Mouse (Mus musculus) forebrain, embryonic 15.5 days (tissue): ENCODE data around the gene Ppm1f. TPM values are rescaled to one million over a fixed set of nuclear protein-coding genes. Genes with fewer than 3 reads are reported as not detected.
"Not testable (repeated sequence)": the region's sequence is repeated elsewhere in the genome, so short reads cannot be mapped to it uniquely, and the experiment has no call there.

ENCODE experiments used
- ATAC-seq: fragments of 200-750 bp; cut with Nextera tagmentation; replicated peaks from 2 replicates; pipeline ENCODE4 v1.8.0; 2017; ENCODE audit warnings: mild to moderate bottlenecking, moderate TSS enrichment, moderate library complexity
- H3K27ac ChIP-seq: fragments of 300-500 bp; sonication (generic); replicated peaks from 2 replicates; pipeline ENCODE4 v1.5.1; 2015; ENCODE audit warnings: mild to moderate bottlenecking, inconsistent platforms
- H3K27me3 ChIP-seq: fragments of 300-500 bp; sonication (generic); 2 replicates; pipeline ENCODE4 v1.6.1; 2015; ENCODE audit warnings: inconsistent platforms
- H3K36me3 ChIP-seq: fragments of 300-500 bp; sonication (generic); 2 replicates; pipeline ENCODE4 v1.6.1; 2015; ENCODE audit warnings: mild to moderate bottlenecking, inconsistent platforms
- H3K4me1 ChIP-seq: fragments of 300-500 bp; sonication (generic); 2 replicates; pipeline ENCODE4 v1.6.1; 2015; ENCODE audit warnings: inconsistent platforms
- H3K4me2 ChIP-seq: fragments of 300-500 bp; sonication (generic); replicated peaks from 2 replicates; pipeline ENCODE4 v1.6.1; 2015; ENCODE audit warnings: mild to moderate bottlenecking, inconsistent platforms
- H3K4me3 ChIP-seq: fragments of 300-500 bp; sonication (generic); 2 replicates; pipeline ENCODE4 v1.5.1; 2015; ENCODE audit warnings: mild to moderate bottlenecking, inconsistent platforms
- H3K9ac ChIP-seq: fragments of 300-500 bp; sonication (generic); replicated peaks from 2 replicates; pipeline ENCODE4 v1.6.1; 2015; ENCODE audit warnings: mild to moderate bottlenecking, inconsistent platforms
- H3K9me3 ChIP-seq: fragments of 300-500 bp; sonication (generic); 2 replicates; pipeline ENCODE4 v1.6.1; 2016; ENCODE audit warnings: inconsistent platforms
- WGBS: fragments of 180-500 bp; shearing (Covaris S2); methylation state at CpG from one replicate; pipeline ENCODE4 v1.1.7; 2015; ENCODE audit warnings: mixed read lengths; 5-methylcytosine and 5-hydroxymethylcytosine counted together
- polyA plus RNA-seq: library from polyadenylated mRNA; unstranded; fragments of >200 nt; fragmentation: Nextera tagmentation; extraction: Ambion mirVana; gene quantifications from 2 replicates; pipeline ENCODE4 v1.2.1, GENCODE M21; 2015

Ppm1f gene
- polyA plus RNA-seq, 1 experiment from 2014 or later = 26.4 TPM

- Histone ChIP-seq H3K9me3 (no peaks in the 10 kb centered on the region), H3K9ac (no peak overlapping the region), H3K4me1 (no peaks in the 10 kb centered on the region), H3K4me3 (no peak overlapping the region), H3K27me3 (no peaks in the 10 kb centered on the region), H3K27ac (no peak overlapping the region), H3K36me3 (peaks cover 75% of the 10 kb centered on the region), H3K4me2 (no peak overlapping the region)
- 92% methylated on average over 7 of the region's 7 CpGs for WGBS
- no peak for ATAC-seq
These were observed 22.3 kb downstream of the Ppm1f start for GRCm38 (mm10) chr16:16918441-16919117.

- no peak overlapping the region for H3K27ac ChIP-seq
- H3K9ac ChIP-seq = no peak overlapping the region
- H3K4me3 ChIP-seq = no peak overlapping the region
- H3K9me3 ChIP-seq = no peaks in the 10 kb centered on the region
- peaks cover 64% of the 10 kb centered on the region for H3K36me3 ChIP-seq
- no peaks in the 10 kb centered on the region for H3K4me1 ChIP-seq
- 78% methylated on average over 3 of the region's 3 CpGs for WGBS
- no peak overlapping the region for H3K4me2 ChIP-seq
- no peaks in the 10 kb centered on the region for H3K27me3 ChIP-seq
- ATAC-seq = no peak; the same call in 1 of the 2 replicates
These were observed 24.8 kb downstream of the Ppm1f start for GRCm38 (mm10) chr16:16921021-16921435.

GRCm38 (mm10) chr16:16924481-16924880, 28.2 kb downstream of the Ppm1f start:
- ATAC-seq = no peak
- no peak overlapping the region for H3K4me2 ChIP-seq
- 93% methylated on average over 3 of the region's 3 CpGs for WGBS
- no peak overlapping the region for H3K4me3 ChIP-seq
- H3K36me3 ChIP-seq = peaks cover 41% of the 10 kb centered on the region
- H3K9me3 ChIP-seq = no peaks in the 10 kb centered on the region
- H3K27me3 ChIP-seq = no peaks in the 10 kb centered on the region
- H3K9ac ChIP-seq = no peak overlapping the region
- no peak overlapping the region for H3K27ac ChIP-seq
- H3K4me1 ChIP-seq = 0 out of 2 replicates have a peak, but pooled peaks cover 5% of the 10 kb centered on the region

GRCm38 (mm10) chr16:16926536-16926935, 30.3 kb downstream of the Ppm1f start:
- no peak for ATAC-seq
- no peak overlapping the region for H3K9ac ChIP-seq
- no peak overlapping the region for H3K4me3 ChIP-seq
- peaks cover 25% of the 10 kb centered on the region for H3K36me3 ChIP-seq
- no peaks in the 10 kb centered on the region for H3K27me3 ChIP-seq
- H3K27ac ChIP-seq = no peak overlapping the region
- H3K9me3 ChIP-seq = no peaks in the 10 kb centered on the region
- 21% methylated on average over 5 of the region's 5 CpGs for WGBS
- H3K4me2 ChIP-seq = no peak overlapping the region
- H3K4me1 ChIP-seq = peaks cover 13% of the 10 kb centered on the region; the same call in 1 of the 2 replicates

GRCm38 (mm10) chr16:16928908-16929307, 32.6 kb downstream of the Ppm1f start:
- not testable (repeated sequence) for H3K27ac ChIP-seq

GRCm38 (mm10) chr16:16930326-16930725, 34.1 kb downstream of the Ppm1f start:
- peak overlapping the region; percentile 60 for H3K27ac ChIP-seq
- no peaks in the 10 kb centered on the region for H3K9me3 ChIP-seq
- 90% methylated on average over 3 of the region's 3 CpGs for WGBS
- H3K9ac ChIP-seq = no peak overlapping the region
- no peak overlapping the region for H3K4me3 ChIP-seq
- H3K27me3 ChIP-seq = no peaks in the 10 kb centered on the region
- H3K4me1 ChIP-seq = peaks cover 13% of the 10 kb centered on the region; the same call in 1 of the 2 replicates
- no peak overlapping the region for H3K4me2 ChIP-seq
- H3K36me3 ChIP-seq = peaks cover 1% of the 10 kb centered on the region; the same call in 1 of the 2 replicates
- ATAC-seq = no peak

More at GRCm38 (mm10) chr16:16928908-16929307, 32.6 kb downstream of the Ppm1f start:
- H3K4me3 ChIP-seq, H3K36me3 ChIP-seq, H3K9ac ChIP-seq, H3K9me3 ChIP-seq, H3K27me3 ChIP-seq, H3K4me2 ChIP-seq: not testable (repeated sequence)
- ATAC-seq = peak; percentile 63
- WGBS = 44% methylated on average over 3 of the region's 3 CpGs
- peaks cover 13% of the 10 kb centered on the region; the same call in 1 of the 2 replicates for H3K4me1 ChIP-seq

GRCm38 (mm10) chr16:16930810-16931296, 34.6 kb downstream of the Ppm1f start:
- Histone ChIP-seq H3K27me3 (no peaks in the 10 kb centered on the region), H3K4me2 (no peak overlapping the region), H3K27ac (peak overlapping the region; percentile 60), H3K4me1 (peaks cover 13% of the 10 kb centered on the region; the same call in 1 of the 2 replicates), H3K9me3 (no peaks in the 10 kb centered on the region), H3K9ac (no peak overlapping the region), H3K36me3 (no peaks in the 10 kb centered on the region; the same call in 1 of the 2 replicates), H3K4me3 (no peak overlapping the region)
- peak; percentile 74 for ATAC-seq
- WGBS = 57% methylated on average over 5 of the region's 5 CpGs

- Histone ChIP-seq H3K9me3 (no peaks in the 10 kb centered on the region), H3K4me1 (no peaks in the 10 kb centered on the region), H3K9ac (no peak overlapping the region), H3K4me3 (no peak overlapping the region), H3K36me3 (no peaks in the 10 kb centered on the region), H3K4me2 (no peak overlapping the region), H3K27ac (no peak overlapping the region), H3K27me3 (no peaks in the 10 kb centered on the region)
- ATAC-seq = no peak
- WGBS = 95% methylated on average over 9 of the region's 9 CpGs
These were observed 43.3 kb downstream of the Ppm1f start for GRCm38 (mm10) chr16:16939543-16939942.

GRCm38 (mm10) chr16:16941078-16941477, 44.8 kb downstream of the Ppm1f start:
- H3K36me3 ChIP-seq = no peaks in the 10 kb centered on the region
- no peak overlapping the region for H3K4me2 ChIP-seq
- no peak overlapping the region for H3K9ac ChIP-seq
- H3K27ac ChIP-seq = no peak overlapping the region
- H3K27me3 ChIP-seq = no peaks in the 10 kb centered on the region
- no peaks in the 10 kb centered on the region for H3K9me3 ChIP-seq
- H3K4me1 ChIP-seq = no peaks in the 10 kb centered on the region
- WGBS = 93% methylated on average over 2 of the region's 2 CpGs
- ATAC-seq = no peak
- no peak overlapping the region for H3K4me3 ChIP-seq

GRCm38 (mm10) chr16:16958575-16958974, 62.3 kb downstream of the Ppm1f start:
- ATAC-seq = no peak
- no peak overlapping the region for H3K27ac ChIP-seq
- WGBS = 45% methylated on average over 2 of the region's 5 CpGs
- H3K9me3 ChIP-seq = no peaks in the 10 kb centered on the region
- no peaks in the 10 kb centered on the region for H3K27me3 ChIP-seq
- no peaks in the 10 kb centered on the region for H3K4me1 ChIP-seq
- H3K36me3 ChIP-seq = no peaks in the 10 kb centered on the region
- H3K9ac ChIP-seq = no peak overlapping the region
- no peak overlapping the region for H3K4me3 ChIP-seq
- no peak overlapping the region for H3K4me2 ChIP-seq

- H3K27me3 ChIP-seq = no peaks in the 10 kb centered on the region
- no peak overlapping the region for H3K4me3 ChIP-seq
- H3K36me3 ChIP-seq = no peaks in the 10 kb centered on the region
- no peaks in the 10 kb centered on the region for H3K9me3 ChIP-seq
- no peak overlapping the region for H3K4me2 ChIP-seq
- ATAC-seq = no peak
- H3K4me1 ChIP-seq = no peaks in the 10 kb centered on the region
- H3K27ac ChIP-seq = no peak overlapping the region
- no peak overlapping the region for H3K9ac ChIP-seq
- 89% methylated on average over 6 of the region's 6 CpGs for WGBS
These were observed 63.6 kb downstream of the Ppm1f start for GRCm38 (mm10) chr16:16959907-16960306.

GRCm38 (mm10) chr16:16965149-16965548, 68.9 kb downstream of the Ppm1f start:
- Histone ChIP-seq H3K27me3 (no peaks in the 10 kb centered on the region), H3K9me3 (no peaks in the 10 kb centered on the region), H3K4me2 (no peak overlapping the region), H3K4me3 (no peak overlapping the region), H3K9ac (no peak overlapping the region), H3K36me3 (no peaks in the 10 kb centered on the region), H3K27ac (no peak overlapping the region), H3K4me1 (no peaks in the 10 kb centered on the region)
- no peak for ATAC-seq
- WGBS = 53% methylated on average over 1 of the region's 1 CpGs

- no peak for ATAC-seq
These were observed 70.0 kb downstream of the Ppm1f start for GRCm38 (mm10) chr16:16966290-16966689.

More at GRCm38 (mm10) chr16:16966290-16966689, 70.0 kb downstream of the Ppm1f start:
- H3K9ac ChIP-seq = no peak overlapping the region
- no peak overlapping the region for H3K4me3 ChIP-seq
- no peaks in the 10 kb centered on the region for H3K4me1 ChIP-seq
- H3K9me3 ChIP-seq = no peaks in the 10 kb centered on the region
- no peak overlapping the region for H3K4me2 ChIP-seq
- H3K36me3 ChIP-seq = no peaks in the 10 kb centered on the region
- H3K27ac ChIP-seq = no peak overlapping the region
- H3K27me3 ChIP-seq = no peaks in the 10 kb centered on the region
